Comparison of ENCODE assay signal across 35 mouse cellular contexts in the genomic region with DNA sequence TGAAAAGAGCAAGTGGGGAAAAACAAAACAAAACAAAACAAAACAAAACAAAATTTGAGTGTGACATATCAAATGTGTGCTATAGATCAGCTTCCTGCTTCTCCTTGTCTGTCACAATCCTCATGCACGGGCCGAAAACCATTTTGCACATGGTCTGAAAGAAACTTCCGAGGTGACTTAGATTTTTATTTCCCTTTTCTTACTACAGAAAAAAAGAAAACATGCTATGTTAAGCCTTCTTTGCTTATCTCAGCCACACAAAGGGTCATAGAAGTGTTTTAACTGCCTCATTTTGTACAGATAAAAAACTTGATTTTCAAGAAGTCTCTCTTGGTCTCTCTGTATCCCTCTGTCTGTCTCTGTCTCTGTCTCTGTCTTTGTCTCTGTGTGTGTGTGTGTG.
"Had no signal": no experiment of that assay in that cellular context is flagged by ENCODE, and none has a peak within 500 bp of the region (broad histone marks: within the 10 kb centered on the region; RNA-seq: fewer than 3 reads in every experiment).

No protein-coding gene starts in this region.

- H3K27ac ChIP-seq: heart, embryonic 10.5 days; heart, embryonic 13.5 days; heart, embryonic 15.5 days; hindbrain, embryonic 10.5 days; hindbrain, embryonic 13.5 days; hindbrain, embryonic 14.5 days; hindbrain, embryonic 15.5 days; hindbrain, postnatal 0 days; intestine, embryonic 15.5 days; kidney, embryonic 15.5 days; kidney, postnatal 0 days; layer of hippocampus, adult 2 months; left cerebral cortex, adult 2 months had no signal

- H3K4me1 ChIP-seq: heart, embryonic 10.5 days; heart, embryonic 12.5 days; heart, embryonic 15.5 days; hindbrain, embryonic 10.5 days; hindbrain, embryonic 13.5 days; hindbrain, embryonic 15.5 days; intestine, embryonic 15.5 days; kidney, embryonic 15.5 days had no signal

- DNase-seq: heart, postnatal 10 days; heart, postnatal 14 days; heart, postnatal 36 days; heart, postnatal 4 days; kidney, adult 11 months; kidney, adult 18-20 months; kidney, adult 2 months; kidney, adult 8-10 months; kidney, adult 9 months; kidney, postnatal 10 days; kidney, postnatal 14 days; kidney, postnatal 25 days; kidney, postnatal 36 days; kidney, postnatal 4 days; layer of hippocampus, adult 9-11 months; layer of hippocampus, postnatal 36 days had no signal

- H3K36me3 ChIP-seq: heart, embryonic 10.5 days; heart, embryonic 12.5 days; heart, embryonic 13.5 days; heart, embryonic 15.5 days; hindbrain, embryonic 10.5 days; hindbrain, embryonic 13.5 days; hindbrain, embryonic 15.5 days; intestine, embryonic 15.5 days; kidney, embryonic 15.5 days had no signal

- H3K9me3 ChIP-seq: heart, embryonic 10.5 days; heart, embryonic 12.5 days; heart, embryonic 13.5 days; heart, embryonic 15.5 days; hindbrain, embryonic 10.5 days; hindbrain, embryonic 13.5 days; hindbrain, embryonic 15.5 days; intestine, embryonic 15.5 days; kidney, embryonic 15.5 days had no signal

- H3K27me3 ChIP-seq: heart, embryonic 12.5 days; heart, embryonic 13.5 days; heart, embryonic 15.5 days; hindbrain, embryonic 13.5 days; hindbrain, embryonic 15.5 days; intestine, embryonic 15.5 days; kidney, embryonic 15.5 days had no signal

- H3K4me2 ChIP-seq: heart, embryonic 11.5 days; heart, embryonic 12.5 days; heart, embryonic 13.5 days; heart, embryonic 15.5 days; hindbrain, embryonic 13.5 days; hindbrain, embryonic 14.5 days; hindbrain, embryonic 15.5 days; intestine, embryonic 15.5 days; kidney, embryonic 15.5 days had no signal

- H3K4me3 ChIP-seq: heart, embryonic 10.5 days; heart, embryonic 12.5 days; heart, embryonic 13.5 days; heart, embryonic 15.5 days; hindbrain, embryonic 10.5 days; hindbrain, embryonic 13.5 days; hindbrain, embryonic 15.5 days; intestine, embryonic 15.5 days; kidney, embryonic 15.5 days; layer of hippocampus, adult 2 months; left cerebral cortex, adult 2 months had no signal

- ATAC-seq: hindbrain, embryonic 16.5 days; hindbrain, postnatal 0 days; inflammation-experienced regulatory T-cells, adult 6 months; intestine, embryonic 15.5 days; intestine, embryonic 16.5 days; intestine, postnatal 0 days had no signal

- H3K9ac ChIP-seq: heart, embryonic 12.5 days; heart, embryonic 13.5 days; heart, embryonic 15.5 days; hindbrain, embryonic 13.5 days; hindbrain, embryonic 14.5 days; hindbrain, embryonic 15.5 days; intestine, embryonic 15.5 days; kidney, embryonic 15.5 days had no signal
